Mouse (Mus musculus): Measurements from ENCODE around the gene Rara. TPM values are rescaled to one million over a fixed set of nuclear protein-coding genes. Genes with fewer than 3 reads are reported as not detected.

Rara gene
- polyA plus RNA-seq, 1 experiment from 2014 or later: 8.2 TPM

GRCm38 (mm10) chr11:98997659-98998058 lies 70.0 kb downstream of the Rara start:
- Histone ChIP-seq H3K4me3 (ENCODE audit: low read depth, low read length) (no peak overlapping the region), H3K9ac (ENCODE audit: low read length) (no peak overlapping the region), H3K27me3 (replicated peaks; ENCODE audit: control insufficient read depth, insufficient read depth, low read length) (no peaks in the 10 kb centered on the region), H3K27ac (ENCODE audit: low read depth, low read length) (no peak overlapping the region), H3K4me1 (ENCODE audit: control insufficient read depth, insufficient read depth, low read length) (no peaks in the 10 kb centered on the region), H3K9me3 (replicated peaks; ENCODE audit: control insufficient read depth, low read length) (no peaks in the 10 kb centered on the region), H3K4me2 (ENCODE audit: low read length) (no peak overlapping the region), H3K36me3 (ENCODE audit: control insufficient read depth, insufficient read depth, low read length) (peaks cover 96% of the 10 kb centered on the region)
- WGBS: 91% methylated on average over 4 of the region's 4 CpGs
- no peak for DNase-seq (ENCODE audit: low spot score)
- no peak for ATAC-seq

GRCm38 (mm10) chr11:98998776-98999175 lies 71.2 kb downstream of the Rara start:
- H3K4me3 ChIP-seq (ENCODE audit: low read depth, low read length): no peak overlapping the region
- no peak overlapping the region for H3K9ac ChIP-seq (ENCODE audit: low read length)
- no peak overlapping the region for H3K27ac ChIP-seq (ENCODE audit: low read depth, low read length)
- DNase-seq (ENCODE audit: low spot score) (no peak), ATAC-seq (no peak)
- H3K4me1 ChIP-seq (ENCODE audit: control insufficient read depth, insufficient read depth, low read length): no peaks in the 10 kb centered on the region
- peaks cover 96% of the 10 kb centered on the region for H3K36me3 ChIP-seq (ENCODE audit: control insufficient read depth, insufficient read depth, low read length)
- no peaks in the 10 kb centered on the region for H3K9me3 ChIP-seq (replicated peaks; ENCODE audit: control insufficient read depth, low read length)
- no peaks in the 10 kb centered on the region for H3K27me3 ChIP-seq (replicated peaks; ENCODE audit: control insufficient read depth, insufficient read depth, low read length)
- no peak overlapping the region for H3K4me2 ChIP-seq (ENCODE audit: low read length)

GRCm38 (mm10) chr11:98999243-98999642 lies 71.6 kb downstream of the Rara start:
- H3K4me1 ChIP-seq (ENCODE audit: control insufficient read depth, insufficient read depth, low read length): no peaks in the 10 kb centered on the region
- H3K4me3 ChIP-seq (ENCODE audit: low read depth, low read length): no peak overlapping the region
- 95% methylated on average over 11 of the region's 11 CpGs for WGBS
- ATAC-seq (no peak), DNase-seq (ENCODE audit: low spot score) (no peak)
- no peak overlapping the region for H3K4me2 ChIP-seq (ENCODE audit: low read length)
- no peak overlapping the region for H3K27ac ChIP-seq (ENCODE audit: low read depth, low read length)
- no peak overlapping the region for H3K9ac ChIP-seq (ENCODE audit: low read length)
- H3K9me3 ChIP-seq (replicated peaks; ENCODE audit: control insufficient read depth, low read length): no peaks in the 10 kb centered on the region
- H3K36me3 ChIP-seq (ENCODE audit: control insufficient read depth, insufficient read depth, low read length): peaks cover 96% of the 10 kb centered on the region
- H3K27me3 ChIP-seq (replicated peaks; ENCODE audit: control insufficient read depth, insufficient read depth, low read length): no peaks in the 10 kb centered on the region

GRCm38 (mm10) chr11:99006788-99007187 lies 79.2 kb downstream of the Rara start:
- 93% methylated on average over 9 of the region's 9 CpGs for WGBS
- Histone ChIP-seq H3K9me3 (replicated peaks; ENCODE audit: control insufficient read depth, low read length) (no peaks in the 10 kb centered on the region), H3K9ac (ENCODE audit: low read length) (no peak overlapping the region), H3K27me3 (replicated peaks; ENCODE audit: control insufficient read depth, insufficient read depth, low read length) (no peaks in the 10 kb centered on the region), H3K4me2 (ENCODE audit: low read length) (no peak overlapping the region), H3K4me1 (ENCODE audit: control insufficient read depth, insufficient read depth, low read length) (no peaks in the 10 kb centered on the region), H3K36me3 (ENCODE audit: control insufficient read depth, insufficient read depth, low read length) (peaks cover 83% of the 10 kb centered on the region), H3K4me3 (ENCODE audit: low read depth, low read length) (no peak overlapping the region), H3K27ac (ENCODE audit: low read depth, low read length) (no peak overlapping the region)
- DNase-seq (ENCODE audit: low spot score) (no peak), ATAC-seq (no peak)

GRCm38 (mm10) chr11:99010124-99010523 lies 82.5 kb downstream of the Rara start:
- Histone ChIP-seq H3K4me3 (ENCODE audit: low read depth, low read length) (no peak overlapping the region), H3K9ac (ENCODE audit: low read length) (no peak overlapping the region), H3K4me2 (ENCODE audit: low read length) (no peak overlapping the region), H3K27ac (ENCODE audit: low read depth, low read length) (no peak overlapping the region), H3K4me1 (ENCODE audit: control insufficient read depth, insufficient read depth, low read length) (no peaks in the 10 kb centered on the region), H3K36me3 (ENCODE audit: control insufficient read depth, insufficient read depth, low read length) (peaks cover 85% of the 10 kb centered on the region), H3K9me3 (replicated peaks; ENCODE audit: control insufficient read depth, low read length) (no peaks in the 10 kb centered on the region), H3K27me3 (replicated peaks; ENCODE audit: control insufficient read depth, insufficient read depth, low read length) (no peaks in the 10 kb centered on the region)
- no peak for DNase-seq (ENCODE audit: low spot score)
- ATAC-seq: no peak
- 96% methylated on average over 4 of the region's 4 CpGs for WGBS

- H3K36me3 ChIP-seq (ENCODE audit: control insufficient read depth, insufficient read depth, low read length): peaks cover 85% of the 10 kb centered on the region
Observed at GRCm38 (mm10) chr11:99010706-99011105, 83.1 kb downstream of the Rara start.

GRCm38 (mm10) chr11:99013856-99014255 lies 86.2 kb downstream of the Rara start:
- Histone ChIP-seq H3K36me3 (ENCODE audit: control insufficient read depth, insufficient read depth, low read length) (peaks cover 91% of the 10 kb centered on the region), H3K27me3 (replicated peaks; ENCODE audit: control insufficient read depth, insufficient read depth, low read length) (no peaks in the 10 kb centered on the region), H3K4me2 (ENCODE audit: low read length) (no peak overlapping the region), H3K9me3 (replicated peaks; ENCODE audit: control insufficient read depth, low read length) (no peaks in the 10 kb centered on the region), H3K4me1 (ENCODE audit: control insufficient read depth, insufficient read depth, low read length) (no peaks in the 10 kb centered on the region), H3K4me3 (ENCODE audit: low read depth, low read length) (no peak overlapping the region), H3K27ac (ENCODE audit: low read depth, low read length) (no peak overlapping the region), H3K9ac (ENCODE audit: low read length) (no peak overlapping the region)
- DNase-seq (ENCODE audit: low spot score) (no peak), ATAC-seq (no peak)
- WGBS: 90% methylated on average over 1 of the region's 1 CpGs

More at GRCm38 (mm10) chr11:99010706-99011105, 83.1 kb downstream of the Rara start:
- Histone ChIP-seq H3K4me2 (ENCODE audit: low read length) (no peak overlapping the region), H3K9me3 (replicated peaks; ENCODE audit: control insufficient read depth, low read length) (no peaks in the 10 kb centered on the region), H3K4me3 (ENCODE audit: low read depth, low read length) (no peak overlapping the region), H3K27ac (ENCODE audit: low read depth, low read length) (no peak overlapping the region), H3K4me1 (ENCODE audit: control insufficient read depth, insufficient read depth, low read length) (no peaks in the 10 kb centered on the region), H3K27me3 (replicated peaks; ENCODE audit: control insufficient read depth, insufficient read depth, low read length) (no peaks in the 10 kb centered on the region), H3K9ac (ENCODE audit: low read length) (no peak overlapping the region)
- ATAC-seq (no peak), DNase-seq (ENCODE audit: low spot score) (no peak)
- 97% methylated on average over 5 of the region's 5 CpGs for WGBS

GRCm38 (mm10) chr11:99019844-99020243 lies 92.2 kb downstream of the Rara start:
- Histone ChIP-seq H3K9me3 (replicated peaks; ENCODE audit: control insufficient read depth, low read length) (no peaks in the 10 kb centered on the region), H3K27ac (ENCODE audit: low read depth, low read length) (no peak overlapping the region), H3K9ac (ENCODE audit: low read length) (no peak overlapping the region), H3K4me2 (ENCODE audit: low read length) (no peak overlapping the region), H3K36me3 (ENCODE audit: control insufficient read depth, insufficient read depth, low read length) (peaks cover 53% of the 10 kb centered on the region), H3K4me3 (ENCODE audit: low read depth, low read length) (no peak overlapping the region), H3K4me1 (ENCODE audit: control insufficient read depth, insufficient read depth, low read length) (peaks cover 2% of the 10 kb centered on the region; the same call in 1 of the 2 replicates), H3K27me3 (replicated peaks; ENCODE audit: control insufficient read depth, insufficient read depth, low read length) (no peaks in the 10 kb centered on the region)
- ATAC-seq (no peak), DNase-seq (ENCODE audit: low spot score) (no peak)
- WGBS: 98% methylated on average over 6 of the region's 6 CpGs

GRCm38 (mm10) chr11:99022384-99022933 lies 94.8 kb downstream of the Rara start:
- Histone ChIP-seq H3K9ac (ENCODE audit: low read length) (peak overlapping the region; percentile 47), H3K27ac (ENCODE audit: low read depth, low read length) (no peak overlapping the region), H3K4me1 (ENCODE audit: control insufficient read depth, insufficient read depth, low read length) (peaks cover 2% of the 10 kb centered on the region; the same call in 1 of the 2 replicates), H3K9me3 (replicated peaks; ENCODE audit: control insufficient read depth, low read length) (no peaks in the 10 kb centered on the region), H3K4me2 (ENCODE audit: low read length) (peak overlapping the region; percentile 63), H3K27me3 (replicated peaks; ENCODE audit: control insufficient read depth, insufficient read depth, low read length) (no peaks in the 10 kb centered on the region), H3K4me3 (ENCODE audit: low read depth, low read length) (peak overlapping the region; percentile 69), H3K36me3 (ENCODE audit: control insufficient read depth, insufficient read depth, low read length) (peaks cover 30% of the 10 kb centered on the region)
- DNase-seq (ENCODE audit: low spot score): no peak
- no peak for ATAC-seq
- 79% methylated on average over 5 of the region's 5 CpGs for WGBS

Measured in forebrain, embryonic 14.5 days (tissue).